Mouse (Mus musculus) stomach, embryonic 14.5 days (tissue): ENCODE results near the gene Lrrc75a. TPM values are rescaled to one million over a fixed set of nuclear protein-coding genes. Genes with fewer than 3 reads are reported as not detected.

Experiments used
- polyA plus RNA-seq: library from polyadenylated mRNA; unstranded; fragments of >200 nt; fragmentation: Nextera tagmentation; extraction: Ambion mirVana; gene quantifications from 2 replicates; pipeline ENCODE4 v1.2.1, GENCODE M21; 2014

Gene Lrrc75a
- polyA plus RNA-seq, 1 experiment from 2014 or later: 9.0 TPM

Other genes starting within 250 kb of the Lrrc75a start
- 9.9 and 11.1 TPM in 2 replicates for gene Pigl, start 190.1 kb downstream of the Lrrc75a start, polyA plus RNA-seq
- 123 and 144 TPM in 2 replicates for gene Ncor1, start 190.0 kb downstream of the Lrrc75a start, polyA plus RNA-seq
- 16.2 and 22.0 TPM in 2 replicates for gene Cenpv, start 109.3 kb downstream of the Lrrc75a start, polyA plus RNA-seq
- 3,062 and 3,133 TPM in 2 replicates for gene Ubb, start 97.4 kb downstream of the Lrrc75a start, polyA plus RNA-seq
- 12.0 and 12.8 TPM in 2 replicates for gene Trpv2, start 74.0 kb downstream of the Lrrc75a start, polyA plus RNA-seq
- gene Mmgt2, start 141 bp upstream of the Lrrc75a start, polyA plus RNA-seq: 49.6 and 50.5 TPM in 2 replicates
- 10.1 and 10.9 TPM in 2 replicates for gene Zfp287, start 83.4 kb upstream of the Lrrc75a start, polyA plus RNA-seq
- not detected in 2 replicates for gene Gm10428, start 104.6 kb upstream of the Lrrc75a start, polyA plus RNA-seq
- gene Zfp286, start 140.9 kb upstream of the Lrrc75a start, polyA plus RNA-seq: 23.2 and 24.9 TPM in 2 replicates
- gene Trim16, start 171.7 kb upstream of the Lrrc75a start, polyA plus RNA-seq: 16.8 and 19.1 TPM in 2 replicates
- 0.59 and 1.1 TPM in 2 replicates for gene Fbxw10, start 198.5 kb upstream of the Lrrc75a start, polyA plus RNA-seq
- gene Tvp23b, start 230.9 kb upstream of the Lrrc75a start, polyA plus RNA-seq: 64.9 and 69.3 TPM in 2 replicates